Mouse (Mus musculus) retina, adult 2 months (tissue): ENCODE measurements around the gene Olfr1351.
"Not testable (repeated sequence)": the region's sequence is repeated elsewhere in the genome, so short reads cannot be mapped to it uniquely, and the experiment has no call there.

Experiments
- DNase-seq: peaks from one replicate; pipeline ENCODE4 v3.0.0-alpha.2; 2012; ENCODE audit warnings: low read depth, low spot score

Gene Olfr1351

DNA sequence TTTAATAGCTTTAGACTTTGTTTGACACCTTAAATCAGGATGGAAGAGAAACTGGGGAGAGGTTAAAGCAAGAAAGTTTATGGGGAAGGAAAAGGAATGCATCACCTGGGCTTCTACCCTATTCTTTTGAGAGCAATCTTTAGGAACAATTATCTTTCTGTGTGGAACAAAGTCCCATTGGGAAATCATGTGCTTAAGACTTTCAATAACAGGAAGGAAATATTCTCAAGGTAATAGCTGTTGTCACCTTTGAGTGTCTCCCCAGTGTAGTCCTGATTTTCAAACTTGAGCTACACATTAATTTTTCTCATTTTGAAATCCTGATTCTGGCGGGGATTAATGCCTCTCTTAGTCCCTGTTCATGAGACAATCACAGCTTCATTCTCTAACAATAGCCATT, at the start of gene Olfr1351:
TSS of gene Olfr1351 (plus strand) at position 301 of the 400 bp plus-strand sequence.
- no peak for DNase-seq

DNA sequence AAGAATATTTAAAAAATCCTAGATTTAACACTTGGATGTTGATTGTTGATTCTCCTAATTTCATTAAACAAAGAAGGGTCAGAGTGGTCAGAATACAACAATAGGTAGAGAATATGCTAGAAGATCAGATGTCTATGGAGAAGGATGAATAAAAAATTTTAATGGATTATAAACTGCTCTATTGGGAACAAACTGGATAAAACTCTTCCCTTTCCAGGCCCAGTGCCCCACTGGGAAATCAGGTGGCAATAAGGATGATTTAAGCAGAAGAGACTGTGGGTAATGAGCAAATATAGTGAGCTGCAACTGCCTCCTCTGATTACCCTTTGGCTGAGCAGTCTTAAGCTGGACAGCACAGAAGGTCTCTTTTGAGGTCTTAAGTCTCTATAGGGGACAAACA, 49.3 kb upstream of the Olfr1351 start, which contains the start of gene Olfr1353:
TSS of gene Olfr1353 (plus strand) at position 301 of the 400 bp plus-strand sequence.
- not testable (repeated sequence) for DNase-seq

DNA sequence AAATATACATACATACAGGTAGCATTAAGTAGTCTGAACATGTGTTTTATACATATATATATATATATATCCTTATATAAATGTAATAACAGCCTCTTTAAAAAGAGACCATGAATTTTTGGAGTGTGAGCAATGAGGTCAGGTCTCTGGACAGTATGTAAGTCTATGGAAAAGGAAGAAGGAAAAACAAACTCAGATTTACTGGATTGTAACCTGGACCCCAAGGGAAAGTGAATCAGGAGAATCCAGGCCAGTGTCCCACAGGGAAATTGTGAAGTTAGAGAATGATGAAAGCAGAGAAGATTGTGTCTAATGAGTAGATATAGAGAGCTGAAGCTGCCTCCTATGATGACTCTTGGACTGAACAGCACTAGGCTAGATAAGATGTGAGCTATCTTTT, 31.5 kb upstream of the Olfr1351 start, which contains the start of gene Olfr1352:
TSS of gene Olfr1352 (plus strand) at position 301 of the 400 bp plus-strand sequence.
- no peak for DNase-seq

DNA sequence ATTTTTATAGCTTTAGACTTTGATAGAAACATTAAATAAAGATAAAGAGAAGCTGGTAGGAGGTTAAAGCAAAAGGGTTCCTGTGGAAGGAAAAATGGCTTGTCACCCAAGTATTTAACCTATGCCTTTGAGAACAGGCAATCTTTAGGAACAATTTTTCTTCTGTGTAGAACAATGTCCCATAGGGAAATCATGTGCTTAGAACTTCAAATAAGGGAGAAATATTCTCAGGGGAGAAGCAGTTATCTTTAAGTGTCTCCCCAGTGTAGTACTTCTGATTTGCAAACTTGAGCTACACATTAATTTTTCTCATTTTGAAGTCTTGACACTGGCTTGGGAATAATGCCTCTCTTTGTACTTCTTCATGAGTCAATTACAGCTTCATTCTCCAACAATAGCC, 16.2 kb downstream of the Olfr1351 start, which contains the start of gene Olfr57:
TSS of gene Olfr57 (plus strand) at position 301 of the 400 bp plus-strand sequence.
- DNase-seq: no peak

DNA sequence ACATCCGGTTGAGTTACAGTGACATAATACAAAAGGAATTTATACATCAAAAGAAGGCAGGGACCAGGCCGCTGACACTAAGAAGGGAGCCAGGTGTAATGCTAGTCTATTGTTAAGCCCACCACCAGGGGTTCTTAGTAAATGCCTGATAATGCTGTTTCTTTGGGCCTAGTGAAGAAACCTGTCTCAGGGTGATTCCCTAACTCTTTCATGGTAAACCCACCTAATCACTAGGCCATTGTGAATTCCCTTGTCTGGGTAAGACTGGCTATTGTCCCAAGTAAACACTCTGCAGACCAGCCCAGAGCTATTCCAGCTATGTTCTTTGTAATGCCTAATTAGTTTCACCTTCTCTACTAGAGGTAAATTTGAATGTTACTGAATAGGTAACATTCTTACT, 30.2 kb downstream of the Olfr1351 start:
- DNase-seq: not testable (repeated sequence)

DNA sequence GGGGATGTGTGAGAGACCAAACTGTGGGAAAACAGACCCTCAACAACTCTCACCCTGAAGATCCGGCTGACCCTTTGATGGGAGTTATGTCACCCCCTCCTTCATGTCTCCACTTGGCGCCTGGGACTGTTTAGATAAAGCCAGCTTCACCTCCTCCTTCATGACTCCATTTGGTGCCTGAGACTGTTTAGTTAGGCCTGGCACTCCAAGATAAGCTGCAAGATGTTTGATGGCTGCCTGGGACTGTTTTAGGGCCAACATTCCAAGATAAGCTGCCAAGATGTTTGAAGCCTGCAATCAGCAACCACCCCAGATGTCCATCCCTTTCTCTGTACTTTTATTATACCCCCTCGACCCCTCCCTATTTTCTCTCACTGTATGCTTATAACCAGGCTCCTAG, 45.1 kb downstream of the Olfr1351 start:
- DNase-seq: not testable (repeated sequence)
